Mouse (Mus musculus) kidney, embryonic 14.5 days (tissue): ENCODE measurements around the gene Atxn3. TPM values are rescaled to one million over a fixed set of nuclear protein-coding genes. Genes with fewer than 3 reads are reported as not detected.

Experiments
- ATAC-seq: fragments of 200-750 bp; cut with Nextera tagmentation; 2 replicates; pipeline ENCODE4 v1.8.0; 2017; ENCODE audit warnings: moderate number of reproducible peaks, mild to moderate bottlenecking, moderate TSS enrichment, moderate library complexity; ENCODE audit not compliant: low FRiP score, low TSS enrichment
- H3K27ac ChIP-seq: fragments of 300-500 bp; sonication (generic); 2 replicates; pipeline ENCODE4 v1.5.1; 2014; ENCODE audit warnings: low read depth, mild to moderate bottlenecking, low read length, moderate library complexity, mixed read lengths
- H3K27me3 ChIP-seq: fragments of 300-500 bp; sonication (generic); 2 replicates; pipeline ENCODE4 v1.6.1; 2014; ENCODE audit warnings: mild to moderate bottlenecking, low read length; ENCODE audit not compliant: control insufficient read depth, insufficient read depth
- H3K36me3 ChIP-seq: fragments of 300-500 bp; sonication (generic); 2 replicates; pipeline ENCODE4 v1.6.1; 2014; ENCODE audit warnings: low read length, mixed read lengths; ENCODE audit not compliant: control insufficient read depth, insufficient read depth
- H3K4me1 ChIP-seq: fragments of 300-500 bp; sonication (generic); 2 replicates; pipeline ENCODE4 v1.6.1; 2014; ENCODE audit warnings: low read length, mixed read lengths; ENCODE audit not compliant: control insufficient read depth, insufficient read depth
- H3K4me2 ChIP-seq: fragments of 300-500 bp; sonication (generic); replicated peaks from 2 replicates; pipeline ENCODE4 v1.6.1; 2014; ENCODE audit warnings: low read depth, mild to moderate bottlenecking, low read length
- H3K4me3 ChIP-seq: fragments of 300-500 bp; sonication (generic); 2 replicates; pipeline ENCODE4 v1.5.1; 2014; ENCODE audit warnings: mild to moderate bottlenecking, low read length
- H3K9ac ChIP-seq: fragments of 300-500 bp; sonication (generic); 2 replicates; pipeline ENCODE4 v1.6.1; 2014; ENCODE audit warnings: low read depth, mild to moderate bottlenecking, low read length, moderate library complexity
- H3K9me3 ChIP-seq: fragments of 300-500 bp; sonication (generic); 2 replicates; pipeline ENCODE4 v1.6.1; 2016; ENCODE audit warnings: low read length; ENCODE audit not compliant: control insufficient read depth
- WGBS: fragments of 180-500 bp; shearing (Covaris S2); extraction: QIAGEN DNeasy Blood & Tissue Kit; methylation state at CpG from one replicate; pipeline ENCODE4 v1.1.7; 2014; 5-methylcytosine and 5-hydroxymethylcytosine counted together
- polyA plus RNA-seq: library from polyadenylated mRNA; unstranded; fragments of >200 nt; fragmentation: Nextera tagmentation; extraction: Ambion mirVana; gene quantifications from 2 replicates; pipeline ENCODE4 v1.2.1, GENCODE M21; 2014

Gene Atxn3
- polyA plus RNA-seq: 18.2 and 19.4 TPM in 2 replicates

DNA sequence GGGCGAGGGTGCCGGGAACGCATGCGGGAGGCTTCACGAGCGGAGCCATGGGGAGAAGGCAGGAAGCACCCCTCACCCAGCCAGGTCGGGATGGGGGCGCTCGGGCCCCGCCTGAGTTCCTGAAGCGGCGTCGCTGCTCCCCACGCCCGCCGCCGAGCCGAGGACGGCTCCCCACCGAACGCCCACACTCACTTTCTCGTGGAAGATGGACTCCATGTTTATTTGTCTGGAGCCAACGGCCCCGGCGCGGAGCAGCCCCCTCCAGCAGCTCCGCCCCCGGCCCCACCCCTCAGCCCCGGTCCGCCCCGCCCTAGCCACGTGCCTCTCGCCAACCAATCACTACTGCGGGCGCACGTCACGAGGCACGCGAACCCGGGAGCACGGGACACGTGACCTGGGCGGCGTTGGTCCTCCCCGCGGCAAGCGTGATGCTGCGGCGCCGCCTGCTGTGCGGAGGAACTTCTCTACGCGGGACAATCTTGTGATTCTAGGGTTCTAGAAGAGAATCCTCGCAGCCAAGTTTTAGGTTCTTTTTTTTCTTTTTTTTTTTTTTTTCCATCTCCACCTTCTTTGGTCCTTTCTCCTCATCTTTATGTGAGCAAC lies at the start of gene Atxn3:
Atxn3 (minus strand) TSS at position 305 of the 603 bp plus-strand sequence.
- Histone ChIP-seq H3K27ac (no peak within 1 kb of the TSS), H3K4me1 (peaks cover 7% of the 10 kb centered on the region; the same call in 1 of the 2 replicates), H3K9ac (peak within 1 kb of the TSS; percentile 73), H3K36me3 (no peaks in the 10 kb centered on the region), H3K27me3 (no peaks in the 10 kb centered on the region), H3K4me3 (peak within 1 kb of the TSS; percentile 66), H3K4me2 (peak within 1 kb of the TSS; percentile 46), H3K9me3 (no peaks in the 10 kb centered on the region)
- ATAC-seq: peak; percentile 99
- under 1% methylated on average over 51 of the region's 54 CpGs for WGBS

DNA sequence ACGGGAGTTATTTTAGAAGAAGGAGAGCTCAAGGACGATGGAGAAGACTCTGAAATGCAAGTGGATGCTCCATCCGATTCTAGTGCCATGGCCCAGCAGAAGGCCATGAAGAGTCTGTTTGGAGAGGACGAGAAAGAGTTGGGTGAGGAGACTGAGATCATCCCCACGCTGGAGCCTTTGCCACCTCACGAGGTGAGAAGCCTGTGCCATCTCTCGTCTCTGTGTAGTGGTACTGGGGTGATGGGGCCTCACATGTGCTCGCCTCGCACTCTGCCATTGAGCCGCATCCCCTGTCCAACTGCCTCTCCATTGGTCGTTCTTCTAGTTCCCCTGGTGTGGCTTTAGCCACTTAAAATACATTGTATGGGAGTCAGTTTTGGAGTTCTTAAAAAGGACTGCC lies 42.7 kb upstream of the Atxn3 start:
- H3K4me2 ChIP-seq: no peak overlapping the region
- H3K36me3 ChIP-seq: peaks cover 79% of the 10 kb centered on the region
- 93% methylated on average over 11 of the region's 11 CpGs for WGBS
- no peak overlapping the region for H3K9ac ChIP-seq
- H3K4me1 ChIP-seq: no peaks in the 10 kb centered on the region
- H3K4me3 ChIP-seq: no peak overlapping the region
- no peak overlapping the region for H3K27ac ChIP-seq
- H3K27me3 ChIP-seq: no peaks in the 10 kb centered on the region
- no peaks in the 10 kb centered on the region for H3K9me3 ChIP-seq
- no peak for ATAC-seq

DNA sequence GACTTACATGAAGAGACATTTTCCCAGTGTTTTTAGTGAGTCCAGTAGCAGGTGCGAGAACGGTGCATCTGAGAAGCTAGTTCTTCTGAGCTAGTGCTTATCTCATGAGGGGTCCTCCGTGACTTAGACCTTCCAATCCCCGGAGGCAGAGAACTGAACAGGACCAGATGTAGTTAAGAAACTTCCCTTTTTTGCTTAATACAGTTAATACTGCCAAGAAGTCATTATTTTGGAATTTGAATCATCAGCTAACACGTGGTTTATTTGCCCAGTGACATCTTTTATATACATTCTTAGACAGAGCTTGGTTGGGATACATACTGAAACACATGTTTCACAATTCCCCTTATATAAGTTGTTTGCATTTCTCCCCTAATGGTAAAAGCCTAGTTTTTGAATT lies 40.9 kb upstream of the Atxn3 start:
- no peak overlapping the region for H3K4me3 ChIP-seq
- H3K27ac ChIP-seq: no peak overlapping the region
- no peak for ATAC-seq
- no peaks in the 10 kb centered on the region for H3K27me3 ChIP-seq
- no peaks in the 10 kb centered on the region for H3K9me3 ChIP-seq
- no peak overlapping the region for H3K4me2 ChIP-seq
- H3K36me3 ChIP-seq: peaks cover 73% of the 10 kb centered on the region
- no peaks in the 10 kb centered on the region for H3K4me1 ChIP-seq
- H3K9ac ChIP-seq: no peak overlapping the region
- 92% methylated on average over 5 of the region's 5 CpGs for WGBS

DNA sequence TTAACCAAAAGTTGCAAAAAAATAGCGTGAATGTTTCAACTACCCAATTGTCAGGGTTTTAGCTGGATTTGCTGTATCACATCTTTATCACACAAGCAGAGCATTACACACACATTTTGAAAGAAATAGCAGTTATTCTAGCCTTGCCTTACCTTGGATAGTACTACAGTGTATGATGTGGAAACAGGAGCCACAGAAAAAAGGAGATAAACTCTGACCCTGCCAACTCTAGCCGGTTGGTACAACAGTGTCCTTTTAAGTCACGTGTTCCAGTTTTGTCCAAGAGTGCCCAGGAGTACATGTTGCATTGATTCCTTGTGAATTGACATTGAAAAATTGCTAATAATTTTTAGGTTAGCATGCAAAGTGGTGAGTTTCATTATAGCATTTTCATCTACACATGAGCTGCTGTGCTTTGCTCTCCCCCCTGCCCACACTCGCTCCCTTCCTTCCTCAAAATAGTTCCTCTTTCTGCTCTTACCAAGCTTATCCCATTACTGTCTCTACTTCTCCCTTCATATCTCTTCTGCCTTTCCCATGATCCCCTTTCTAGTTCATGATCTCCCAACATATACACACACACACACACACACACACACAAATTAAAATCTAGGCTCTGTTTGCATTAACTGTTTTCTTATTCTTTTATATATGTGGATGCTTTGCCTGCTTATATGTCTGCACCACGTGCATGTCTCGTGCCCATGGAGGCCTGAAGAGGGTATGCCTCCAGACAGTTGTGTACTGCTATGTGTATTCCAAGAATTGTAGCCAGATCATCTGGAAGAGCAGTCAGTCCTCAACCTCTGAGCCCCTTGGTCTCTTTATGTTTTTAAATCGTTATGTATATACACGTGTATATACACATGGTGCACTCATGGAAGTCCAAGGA lies 36.8 kb upstream of the Atxn3 start:
- Histone ChIP-seq H3K9ac (no peak overlapping the region), H3K27me3 (no peaks in the 10 kb centered on the region), H3K4me1 (no peaks in the 10 kb centered on the region), H3K36me3 (peaks cover 72% of the 10 kb centered on the region), H3K4me2 (no peak overlapping the region), H3K4me3 (no peak overlapping the region), H3K27ac (no peak overlapping the region), H3K9me3 (no peaks in the 10 kb centered on the region)
- no peak for ATAC-seq
- 93% methylated on average over 8 of the region's 8 CpGs for WGBS

DNA sequence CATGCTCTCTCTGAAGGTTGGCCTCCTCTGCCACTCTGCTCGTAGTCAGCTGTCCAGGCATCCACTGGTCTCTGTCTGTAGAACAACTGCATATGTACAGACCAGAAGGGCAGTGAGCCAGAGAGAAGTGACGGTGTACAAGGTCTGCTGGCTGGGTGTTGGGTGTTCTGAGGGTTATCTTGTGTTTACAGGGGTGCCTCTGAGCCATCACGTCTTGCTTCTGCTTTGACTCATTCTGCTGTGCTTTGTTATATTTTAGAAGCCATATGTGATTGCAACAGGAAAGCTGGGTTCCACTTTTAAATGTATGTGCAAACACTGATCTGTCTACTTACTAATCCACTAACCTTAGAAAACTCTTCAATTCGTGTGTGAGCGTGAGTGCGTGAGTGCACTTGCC lies 29.6 kb upstream of the Atxn3 start:
- WGBS: 91% methylated on average over 6 of the region's 6 CpGs
- H3K9ac ChIP-seq: no peak overlapping the region
- no peaks in the 10 kb centered on the region for H3K9me3 ChIP-seq
- H3K27ac ChIP-seq: no peak overlapping the region
- peaks cover 85% of the 10 kb centered on the region for H3K36me3 ChIP-seq
- no peaks in the 10 kb centered on the region for H3K4me1 ChIP-seq
- H3K4me3 ChIP-seq: no peak overlapping the region
- ATAC-seq: no peak
- no peak overlapping the region for H3K4me2 ChIP-seq
- H3K27me3 ChIP-seq: no peaks in the 10 kb centered on the region

DNA sequence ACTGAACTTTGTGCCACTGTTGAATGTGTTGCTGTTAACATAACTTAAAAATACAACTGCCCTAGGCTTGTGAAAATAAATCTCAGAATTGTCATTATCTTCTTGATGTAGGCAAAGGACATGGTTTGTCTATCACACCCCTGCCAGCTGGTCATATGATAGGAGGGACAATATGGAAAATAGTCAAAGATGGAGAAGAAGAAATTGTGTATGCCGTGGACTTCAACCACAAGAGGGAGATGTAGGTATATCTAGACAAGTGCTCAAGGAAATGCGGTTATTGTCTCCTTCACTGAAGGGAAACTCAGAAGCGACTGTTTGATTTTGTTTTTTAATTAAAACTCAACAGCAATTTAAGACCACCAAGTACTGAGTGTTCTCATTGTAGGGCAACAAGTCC lies 27.1 kb upstream of the Atxn3 start:
- WGBS: 72% methylated on average over 3 of the region's 3 CpGs
- Histone ChIP-seq H3K4me2 (no peak overlapping the region), H3K4me1 (no peaks in the 10 kb centered on the region), H3K27me3 (no peaks in the 10 kb centered on the region), H3K27ac (no peak overlapping the region), H3K9me3 (no peaks in the 10 kb centered on the region), H3K9ac (no peak overlapping the region), H3K36me3 (peaks cover 68% of the 10 kb centered on the region), H3K4me3 (no peak overlapping the region)
- ATAC-seq: no peak

DNA sequence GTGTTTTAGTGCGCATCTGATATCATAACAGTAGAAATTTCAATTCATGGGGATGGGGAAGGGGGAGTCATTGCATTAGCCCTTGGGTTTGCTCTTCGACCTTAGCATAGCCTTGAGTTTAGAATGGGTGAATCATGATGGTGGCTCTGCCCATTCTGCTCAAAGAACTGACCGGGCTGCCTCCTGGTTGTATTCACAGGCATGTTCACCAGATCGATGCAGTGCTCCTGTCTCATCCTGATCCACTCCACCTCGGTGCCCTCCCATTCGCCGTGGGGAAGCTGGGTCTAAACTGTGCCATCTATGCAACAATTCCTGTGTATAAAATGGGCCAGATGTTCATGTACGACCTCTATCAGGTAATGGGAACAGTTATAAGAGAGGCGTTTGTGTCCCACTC lies 24.9 kb upstream of the Atxn3 start:
- Histone ChIP-seq H3K36me3 (peaks cover 48% of the 10 kb centered on the region), H3K9me3 (no peaks in the 10 kb centered on the region), H3K27ac (no peak overlapping the region), H3K4me1 (no peaks in the 10 kb centered on the region), H3K4me2 (no peak overlapping the region), H3K4me3 (no peak overlapping the region), H3K9ac (no peak overlapping the region), H3K27me3 (no peaks in the 10 kb centered on the region)
- WGBS: 89% methylated on average over 9 of the region's 9 CpGs
- ATAC-seq: no peak

DNA sequence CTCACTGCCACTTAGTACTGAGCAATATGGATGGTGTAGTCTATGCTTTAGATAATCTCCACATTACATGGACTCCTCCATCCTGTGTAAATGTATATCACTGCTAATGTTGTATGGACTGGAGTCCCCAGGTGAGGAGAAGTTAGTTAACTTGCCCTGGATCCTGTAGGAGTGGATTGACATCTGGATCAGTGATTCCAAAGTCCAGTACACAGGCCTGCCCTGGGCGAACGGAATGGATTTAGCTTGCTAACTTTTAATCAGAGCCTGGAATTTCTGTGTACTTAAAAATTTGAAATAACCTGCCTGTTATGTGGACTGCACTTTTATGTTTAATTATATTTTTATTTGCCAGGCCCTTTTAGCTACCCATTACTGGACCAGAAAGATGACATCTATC lies 23.5 kb upstream of the Atxn3 start:
- Histone ChIP-seq H3K4me1 (peaks cover 9% of the 10 kb centered on the region), H3K27me3 (no peaks in the 10 kb centered on the region), H3K9me3 (no peaks in the 10 kb centered on the region), H3K36me3 (peaks cover 38% of the 10 kb centered on the region), H3K4me3 (no peak overlapping the region), H3K4me2 (no peak overlapping the region), H3K27ac (no peak overlapping the region), H3K9ac (no peak overlapping the region)
- WGBS: 100% methylated on average over 2 of the region's 2 CpGs
- no peak for ATAC-seq

DNA sequence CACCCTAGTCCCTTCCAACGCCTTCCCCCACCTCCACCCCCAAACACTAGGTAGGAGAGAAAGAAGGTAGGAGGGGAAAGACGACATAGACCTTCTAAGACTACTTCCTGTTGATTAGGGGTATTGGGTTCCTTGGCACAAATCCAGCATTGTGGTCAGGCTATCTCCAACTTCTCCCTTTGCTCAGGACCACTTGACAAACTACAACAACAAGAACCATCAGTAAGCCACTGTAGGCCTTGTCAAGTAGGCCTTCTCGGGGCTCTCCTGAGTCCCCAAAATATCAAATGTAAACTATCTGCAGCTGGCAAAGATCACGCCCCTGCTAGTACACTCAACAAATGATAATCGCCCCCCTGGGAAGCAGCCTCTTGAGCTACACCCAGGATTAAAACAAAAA lies 22.2 kb upstream of the Atxn3 start:
- Histone ChIP-seq H3K27me3 (no peaks in the 10 kb centered on the region), H3K36me3 (peaks cover 31% of the 10 kb centered on the region), H3K4me1 (peaks cover 9% of the 10 kb centered on the region), H3K9me3 (no peaks in the 10 kb centered on the region), H3K9ac (no peak overlapping the region), H3K4me3 (no peak overlapping the region), H3K27ac (no peak overlapping the region), H3K4me2 (no peak overlapping the region)
- no peak for ATAC-seq
- 71% methylated on average over 5 of the region's 5 CpGs for WGBS
